Mouse (Mus musculus) E14TG2a.4 (cell line): ENCODE data around the gene Gm12248.

Source experiments
- CTCF ChIP-seq: conservative IDR thresholded peaks from 2 replicates; pipeline ENCODE4 v1.5.1; 2014; ENCODE audit warnings: low read length
- NANOG ChIP-seq: IDR thresholded peaks from 2 replicates; pipeline ENCODE4 v1.6.1; 2014; ENCODE audit warnings: borderline replicate concordance, low read length, mixed read lengths
- POU5F1 ChIP-seq: IDR thresholded peaks from 2 replicates; pipeline ENCODE4 v1.6.1; 2014; ENCODE audit warnings: low read length, borderline replicate concordance

DNA sequence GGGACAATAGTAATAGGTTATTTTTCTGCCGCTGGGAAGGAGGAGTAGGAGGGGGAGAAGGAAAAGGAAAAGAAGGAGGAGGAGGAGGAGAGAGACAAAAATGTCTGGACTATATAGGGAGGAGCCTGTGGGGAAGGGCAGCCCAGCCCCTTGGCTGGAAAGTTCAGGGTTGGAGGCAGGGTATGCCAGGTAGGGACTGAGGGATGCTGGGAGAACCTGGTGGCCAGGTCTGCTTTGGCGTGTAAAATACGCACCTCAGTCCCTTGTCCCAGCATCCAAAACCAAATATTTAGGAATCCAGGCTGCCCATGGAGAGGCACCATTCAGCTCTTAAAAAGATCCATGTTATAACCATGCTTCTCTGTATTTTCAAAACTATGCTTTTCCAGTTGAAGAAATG, 9.2 kb upstream of the Gm12248 start:
- TF ChIP-seq CTCF, result no peak
- no peak for TF ChIP-seq NANOG
- no peak for TF ChIP-seq POU5F1
